In the genomic region with DNA sequence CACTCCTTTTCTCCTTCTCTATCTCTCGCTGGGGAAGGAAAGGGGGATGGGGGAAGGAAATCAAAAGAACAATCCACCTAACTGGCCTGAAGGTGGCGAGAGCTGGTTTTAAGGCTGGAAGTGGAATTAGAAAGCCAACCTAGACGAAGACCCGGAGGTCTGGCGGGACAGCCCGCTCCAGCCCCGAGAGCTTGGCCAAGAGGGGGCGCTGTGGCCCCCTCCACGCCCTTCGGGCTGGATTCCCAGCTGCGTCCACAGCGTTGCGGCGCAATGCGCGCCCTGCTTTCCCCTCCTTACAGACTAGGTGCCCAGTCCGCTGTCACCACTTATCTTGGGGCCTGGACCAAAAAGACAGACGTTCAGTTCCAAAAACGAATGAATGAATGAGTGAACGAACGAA, we compare ENCODE assay signal across 8 mouse cellular contexts. TPM values are rescaled to one million over a fixed set of nuclear protein-coding genes. Genes with fewer than 3 reads are reported as not detected.
DNase-seq lines count a peak whose midpoint lies in the region; ATAC-seq and TF ChIP-seq lines count a peak whose summit lies in the region.

No protein-coding gene starts in this region.

- ATAC-seq in kidney, embryonic 16.5 days (ENCODE audit: low FRiP score, low TSS enrichment): peak; percentile 71; the same call in 1 of the 2 replicates
- no peak for ATAC-seq in embryonic facial prominence, embryonic 15.5 days (ENCODE audit: insufficient number of reproducible peaks, low FRiP score, low TSS enrichment, low read depth)
- peak; percentile 44; the same call in 1 of the 2 replicates for ATAC-seq in hindbrain, embryonic 14.5 days (ENCODE audit: low FRiP score)
- ATAC-seq in limb, embryonic 15.5 days (ENCODE audit: insufficient number of reproducible peaks, low FRiP score, low TSS enrichment, low read depth): no peak

- H3K9me3 ChIP-seq in kidney, embryonic 16.5 days (ENCODE audit: low read length): no peaks in the 10 kb centered on the region
- no peaks in the 10 kb centered on the region for H3K9me3 ChIP-seq in embryonic facial prominence, embryonic 15.5 days (replicated peaks)
- H3K9me3 ChIP-seq in hindbrain, embryonic 14.5 days (ENCODE audit: control insufficient read depth, low read length): no peaks in the 10 kb centered on the region
- no peaks in the 10 kb centered on the region for H3K9me3 ChIP-seq in limb, embryonic 15.5 days

- no peak overlapping the region for H3K27ac ChIP-seq in kidney, embryonic 16.5 days (ENCODE audit: low read length)
- H3K27ac ChIP-seq in bone marrow macrophage, adult 2 months (ENCODE audit: insufficient read depth, low read depth, low read length): no peak overlapping the region
- no peak overlapping the region for H3K27ac ChIP-seq in embryonic facial prominence, embryonic 15.5 days (replicated peaks)
- H3K27ac ChIP-seq in hindbrain, embryonic 14.5 days: no peak overlapping the region
- no peak overlapping the region for H3K27ac ChIP-seq in limb, embryonic 15.5 days

- peak overlapping the region; percentile 97 for H3K4me2 ChIP-seq in kidney, embryonic 16.5 days (replicated peaks; ENCODE audit: low read depth, low read length)
- peak overlapping the region; percentile 96 for H3K4me2 ChIP-seq in embryonic facial prominence, embryonic 15.5 days (replicated peaks)
- peak overlapping the region; percentile 87 for H3K4me2 ChIP-seq in hindbrain, embryonic 14.5 days (replicated peaks)
- peak overlapping the region; percentile 99 for H3K4me2 ChIP-seq in limb, embryonic 15.5 days

- WGBS in kidney, embryonic 16.5 days: under 1% methylated on average over 21 of the region's 21 CpGs
- under 1% methylated on average over 21 of the region's 21 CpGs for WGBS in embryonic facial prominence, embryonic 15.5 days
- WGBS in hindbrain, embryonic 14.5 days: under 1% methylated on average over 21 of the region's 21 CpGs
- WGBS in limb, embryonic 15.5 days: 1% methylated on average over 21 of the region's 21 CpGs

- no peak for TF ChIP-seq POLR2A in bone marrow macrophage, adult 2 months (IDR thresholded peaks at IDR 0.05; ENCODE audit: borderline replicate concordance, low read depth, low read length)

- H3K4me3 ChIP-seq in kidney, embryonic 16.5 days (ENCODE audit: low read length): peak overlapping the region; percentile 57
- no peak overlapping the region for H3K4me3 ChIP-seq in bone marrow macrophage, adult 2 months (ENCODE audit: insufficient read depth, low read length)
- H3K4me3 ChIP-seq in embryonic facial prominence, embryonic 15.5 days (replicated peaks): peak overlapping the region; percentile 50
- H3K4me3 ChIP-seq in hindbrain, embryonic 14.5 days (replicated peaks; ENCODE audit: low read length): peak overlapping the region; percentile 54
- peak overlapping the region; percentile 51 for H3K4me3 ChIP-seq in limb, embryonic 15.5 days

- peaks cover 71% of the 10 kb centered on the region for H3K27me3 ChIP-seq in kidney, embryonic 16.5 days (ENCODE audit: insufficient read depth, low read length)
- H3K27me3 ChIP-seq in embryonic facial prominence, embryonic 15.5 days: peaks cover 83% of the 10 kb centered on the region
- H3K27me3 ChIP-seq in hindbrain, embryonic 14.5 days (ENCODE audit: control insufficient read depth, insufficient read depth, low read length): peaks cover 39% of the 10 kb centered on the region
- H3K27me3 ChIP-seq in limb, embryonic 15.5 days: peaks cover 68% of the 10 kb centered on the region

- peaks cover 17% of the 10 kb centered on the region for H3K4me1 ChIP-seq in kidney, embryonic 16.5 days (ENCODE audit: insufficient read depth, low read length)
- H3K4me1 ChIP-seq in bone marrow macrophage, adult 2 months (ENCODE audit: control insufficient read depth, insufficient read depth, low read length): no peaks in the 10 kb centered on the region
- H3K4me1 ChIP-seq in embryonic facial prominence, embryonic 15.5 days: peaks cover 25% of the 10 kb centered on the region
- H3K4me1 ChIP-seq in hindbrain, embryonic 14.5 days (replicated peaks; ENCODE audit: control insufficient read depth, insufficient read depth, low read length): 0 out of 2 replicates have a peak, but pooled peaks cover 5% of the 10 kb centered on the region
- H3K4me1 ChIP-seq in limb, embryonic 15.5 days: peaks cover 22% of the 10 kb centered on the region

- no peak overlapping the region for H3K9ac ChIP-seq in kidney, embryonic 16.5 days (replicated peaks; ENCODE audit: low read length)
- no peak overlapping the region for H3K9ac ChIP-seq in embryonic facial prominence, embryonic 15.5 days
- peak overlapping the region; percentile 77 for H3K9ac ChIP-seq in hindbrain, embryonic 14.5 days
- no peak overlapping the region for H3K9ac ChIP-seq in limb, embryonic 15.5 days

- DNase-seq in kidney, adult 11 months: no peak
- DNase-seq in hindbrain, embryonic 14.5 days (ENCODE audit: low spot score): peak; percentile 76
- DNase-seq in retina, postnatal 1 day: peak; percentile 66
- DNase-seq in yolk sac, embryonic 10.5 days (ENCODE audit: low spot score): no peak

- TF ChIP-seq CTCF in bone marrow macrophage, adult 2 months (IDR thresholded peaks at IDR 0.05; ENCODE audit: low read depth, low read length): peak; percentile 36; the same call in 1 of the 2 replicates

- H3K36me3 ChIP-seq in kidney, embryonic 16.5 days (ENCODE audit: insufficient read depth, low read length): no peaks in the 10 kb centered on the region
- no peaks in the 10 kb centered on the region for H3K36me3 ChIP-seq in embryonic facial prominence, embryonic 15.5 days
- H3K36me3 ChIP-seq in hindbrain, embryonic 14.5 days (replicated peaks; ENCODE audit: control insufficient read depth, insufficient read depth): no peaks in the 10 kb centered on the region
- no peaks in the 10 kb centered on the region for H3K36me3 ChIP-seq in limb, embryonic 15.5 days

RNA-seq across cellular contexts. Expression of gene Crhr1, which starts 0.9 kb away (rescaled TPM):
- polyA plus RNA-seq in kidney, embryonic 16.5 days (2015; fragmentation: Nextera tagmentation; extraction: Ambion mirVana): 0.16 and 0.23 TPM in 2 replicates
- not detected in 2 replicates for polyA plus RNA-seq in bone marrow macrophage, adult 2 months (2012; ENCODE audit: insufficient read depth, insufficient read length, missing spikeins)
- 0.21 and 0.34 TPM in 2 replicates for polyA plus RNA-seq in embryonic facial prominence, embryonic 15.5 days (2015; fragmentation: Nextera tagmentation; extraction: Ambion mirVana)
- polyA plus RNA-seq in hindbrain, embryonic 14.5 days (2014; fragmentation: Nextera tagmentation; extraction: Ambion mirVana): 6.7 and 7.3 TPM in 2 replicates
- polyA plus RNA-seq in limb, embryonic 15.5 days (2015; fragmentation: Nextera tagmentation; extraction: Ambion mirVana): not detected in 2 replicates

RNA-seq across cellular contexts. Expression of gene Sppl2c, which starts 54.4 kb away (rescaled TPM):
- polyA plus RNA-seq in kidney, embryonic 16.5 days (2015; fragmentation: Nextera tagmentation; extraction: Ambion mirVana): not detected in 2 replicates
- polyA plus RNA-seq in bone marrow macrophage, adult 2 months (2012; ENCODE audit: insufficient read depth, insufficient read length, missing spikeins): not detected in 2 replicates
- not detected in 2 replicates for polyA plus RNA-seq in embryonic facial prominence, embryonic 15.5 days (2015; fragmentation: Nextera tagmentation; extraction: Ambion mirVana)
- not detected in 2 replicates for polyA plus RNA-seq in hindbrain, embryonic 14.5 days (2014; fragmentation: Nextera tagmentation; extraction: Ambion mirVana)
- polyA plus RNA-seq in limb, embryonic 15.5 days (2015; fragmentation: Nextera tagmentation; extraction: Ambion mirVana): not detected in 2 replicates

Comparison
In these comparisons a context has a peak if more than half of its experiments do, and no peak if none do; other contexts are left out.
1. ATAC-seq: peak in kidney, embryonic 16.5 days (single experiment) and hindbrain, embryonic 14.5 days (single experiment); none in embryonic facial prominence, embryonic 15.5 days (single experiment) and limb, embryonic 15.5 days (single experiment).
2. DNase-seq: peak in hindbrain, embryonic 14.5 days (single experiment) and retina, postnatal 1 day (single experiment); none in kidney, adult 11 months (single experiment) and yolk sac, embryonic 10.5 days (single experiment).
3. Peak in every context shown above with its lines, with median percentiles within 50 percentile points of each other: H3K4me2 ChIP-seq.